Mouse (Mus musculus): ENCODE measurements around the gene Smyd3. TPM values are rescaled to one million over a fixed set of nuclear protein-coding genes. Genes with fewer than 3 reads are reported as not detected.

The Smyd3 gene
- polyA plus RNA-seq, 1 experiment from 2014 or later = 11.3 TPM

- H3K4me3 ChIP-seq (ENCODE audit: low read depth, low read length) = no peak overlapping the region
- no peaks in the 10 kb centered on the region for H3K9me3 ChIP-seq (ENCODE audit: control insufficient read depth)
- H3K4me1 ChIP-seq (replicated peaks; ENCODE audit: control insufficient read depth, insufficient read depth, low read length) = no peaks in the 10 kb centered on the region
- no peaks in the 10 kb centered on the region for H3K27me3 ChIP-seq (replicated peaks; ENCODE audit: control insufficient read depth, insufficient read depth, low read length)
- no peak for TF ChIP-seq CTCF (IDR thresholded peaks at IDR 0.05; ENCODE audit: low read depth)
- H3K27ac ChIP-seq (ENCODE audit: low read depth, low read length) = no peak overlapping the region
- no peaks in the 10 kb centered on the region for H3K36me3 ChIP-seq (ENCODE audit: control insufficient read depth, insufficient read depth)
- no peak overlapping the region for H3K4me2 ChIP-seq (replicated peaks; ENCODE audit: low read depth)
- H3K9ac ChIP-seq (ENCODE audit: low read depth, low read length) = no peak overlapping the region
- 90% methylated on average over 3 of the region's 3 CpGs for WGBS
- no peak for ATAC-seq
Measured at GRCm38 (mm10) chr1:179250388-179250787, 267.5 kb downstream of the Smyd3 start.

DNA sequence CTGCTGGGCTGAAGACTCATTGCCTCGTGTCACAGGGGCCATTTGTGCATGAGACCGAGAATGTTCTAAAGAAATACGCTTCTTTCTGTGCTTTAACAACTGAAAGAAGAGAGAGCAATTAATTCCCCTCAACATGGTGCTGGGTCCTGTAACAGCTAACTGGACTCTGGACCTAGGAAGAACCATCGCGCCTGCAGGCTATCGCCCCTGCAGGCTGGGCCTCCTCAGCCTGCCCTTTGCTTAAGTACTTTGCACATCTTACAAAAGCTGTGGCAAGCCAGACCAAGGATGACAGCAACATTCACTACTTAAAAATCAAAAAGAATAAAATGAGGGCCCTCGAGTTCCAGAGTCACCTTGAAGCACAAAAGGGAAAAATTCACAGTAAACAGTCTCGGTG lies 274.3 kb downstream of the Smyd3 start:
- H3K9ac ChIP-seq (ENCODE audit: low read depth, low read length) = no peak overlapping the region
- no peak overlapping the region for H3K4me3 ChIP-seq (ENCODE audit: low read depth, low read length)
- 71% methylated on average over 8 of the region's 8 CpGs for WGBS
- H3K36me3 ChIP-seq (ENCODE audit: control insufficient read depth, insufficient read depth) = no peaks in the 10 kb centered on the region
- H3K27ac ChIP-seq (ENCODE audit: low read depth, low read length) = no peak overlapping the region
- no peaks in the 10 kb centered on the region for H3K9me3 ChIP-seq (ENCODE audit: control insufficient read depth)
- H3K27me3 ChIP-seq (replicated peaks; ENCODE audit: control insufficient read depth, insufficient read depth, low read length) = no peaks in the 10 kb centered on the region
- no peak overlapping the region for H3K4me2 ChIP-seq (replicated peaks; ENCODE audit: low read depth)
- H3K4me1 ChIP-seq (replicated peaks; ENCODE audit: control insufficient read depth, insufficient read depth, low read length) = no peaks in the 10 kb centered on the region; the same call in 1 of the 2 replicates
- ATAC-seq = peak; percentile 78
- TF ChIP-seq CTCF (IDR thresholded peaks at IDR 0.05; ENCODE audit: low read depth) = no peak

GRCm38 (mm10) chr1:179240663-179241279 lies 277.1 kb downstream of the Smyd3 start:
- no peak for TF ChIP-seq CTCF (IDR thresholded peaks at IDR 0.05; ENCODE audit: low read depth)
- 81% methylated on average over 6 of the region's 6 CpGs for WGBS
- no peaks in the 10 kb centered on the region for H3K9me3 ChIP-seq (ENCODE audit: control insufficient read depth)

DNA sequence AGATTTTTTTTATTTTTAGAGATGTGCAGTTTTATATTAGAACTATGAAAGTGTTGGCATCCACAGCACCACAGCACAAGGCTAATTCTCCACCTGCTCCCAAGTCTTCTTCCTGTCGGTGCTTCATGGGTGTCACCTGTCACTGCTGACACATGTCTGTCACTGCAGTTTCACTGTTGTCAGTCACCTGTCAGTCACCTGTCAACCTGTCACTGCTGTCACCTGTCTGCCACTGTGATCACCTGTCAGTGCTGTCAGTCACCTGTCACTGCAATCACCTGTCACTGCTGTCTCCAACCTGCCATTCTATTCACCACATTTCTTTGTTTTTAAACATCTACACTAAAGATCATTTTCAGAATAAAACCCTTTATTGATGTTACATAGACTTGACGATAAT lies 279.2 kb downstream of the Smyd3 start:
- H3K27me3 ChIP-seq (replicated peaks; ENCODE audit: control insufficient read depth, insufficient read depth, low read length) = no peaks in the 10 kb centered on the region
- TF ChIP-seq CTCF (IDR thresholded peaks at IDR 0.05; ENCODE audit: low read depth) = no peak
- no peaks in the 10 kb centered on the region; the same call in 1 of the 2 replicates for H3K4me1 ChIP-seq (replicated peaks; ENCODE audit: control insufficient read depth, insufficient read depth, low read length)
- no peak overlapping the region for H3K4me3 ChIP-seq (ENCODE audit: low read depth, low read length)
- H3K4me2 ChIP-seq (replicated peaks; ENCODE audit: low read depth) = no peak overlapping the region
- no peak overlapping the region for H3K9ac ChIP-seq (ENCODE audit: low read depth, low read length)
- H3K27ac ChIP-seq (ENCODE audit: low read depth, low read length) = no peak overlapping the region
- ATAC-seq = no peak
- 76% methylated on average over 2 of the region's 2 CpGs for WGBS
- H3K36me3 ChIP-seq (ENCODE audit: control insufficient read depth, insufficient read depth) = no peaks in the 10 kb centered on the region
- no peaks in the 10 kb centered on the region for H3K9me3 ChIP-seq (ENCODE audit: control insufficient read depth)

More at GRCm38 (mm10) chr1:179240663-179241279, 277.1 kb downstream of the Smyd3 start:
- Histone ChIP-seq H3K27me3 (replicated peaks; ENCODE audit: control insufficient read depth, insufficient read depth, low read length) (no peaks in the 10 kb centered on the region), H3K36me3 (ENCODE audit: control insufficient read depth, insufficient read depth) (no peaks in the 10 kb centered on the region), H3K4me2 (replicated peaks; ENCODE audit: low read depth) (no peak overlapping the region), H3K27ac (ENCODE audit: low read depth, low read length) (no peak overlapping the region), H3K4me1 (replicated peaks; ENCODE audit: control insufficient read depth, insufficient read depth, low read length) (no peaks in the 10 kb centered on the region; the same call in 1 of the 2 replicates), H3K9ac (ENCODE audit: low read depth, low read length) (no peak overlapping the region), H3K4me3 (ENCODE audit: low read depth, low read length) (no peak overlapping the region)
- ATAC-seq = no peak

GRCm38 (mm10) chr1:179237989-179238388 lies 279.9 kb downstream of the Smyd3 start:
- Histone ChIP-seq H3K27me3 (replicated peaks; ENCODE audit: control insufficient read depth, insufficient read depth, low read length) (no peaks in the 10 kb centered on the region), H3K36me3 (ENCODE audit: control insufficient read depth, insufficient read depth) (no peaks in the 10 kb centered on the region), H3K9me3 (ENCODE audit: control insufficient read depth) (no peaks in the 10 kb centered on the region), H3K4me3 (ENCODE audit: low read depth, low read length) (no peak overlapping the region), H3K4me2 (replicated peaks; ENCODE audit: low read depth) (no peak overlapping the region), H3K9ac (ENCODE audit: low read depth, low read length) (no peak overlapping the region), H3K27ac (ENCODE audit: low read depth, low read length) (no peak overlapping the region), H3K4me1 (replicated peaks; ENCODE audit: control insufficient read depth, insufficient read depth, low read length) (no peaks in the 10 kb centered on the region; the same call in 1 of the 2 replicates)
- peak; percentile 61 for TF ChIP-seq CTCF (IDR thresholded peaks at IDR 0.05; ENCODE audit: low read depth)
- no peak for ATAC-seq
- 68% methylated on average over 7 of the region's 7 CpGs for WGBS

GRCm38 (mm10) chr1:179236217-179236840 lies 281.5 kb downstream of the Smyd3 start:
- no peaks in the 10 kb centered on the region for H3K9me3 ChIP-seq (ENCODE audit: control insufficient read depth)
- H3K27ac ChIP-seq (ENCODE audit: low read depth, low read length) = no peak overlapping the region
- no peaks in the 10 kb centered on the region for H3K36me3 ChIP-seq (ENCODE audit: control insufficient read depth, insufficient read depth)
- 48% methylated on average over 8 of the region's 8 CpGs for WGBS
- peak; percentile 50; the same call in 1 of the 2 replicates for ATAC-seq
- no peak overlapping the region for H3K9ac ChIP-seq (ENCODE audit: low read depth, low read length)
- H3K4me2 ChIP-seq (replicated peaks; ENCODE audit: low read depth) = no peak overlapping the region
- no peaks in the 10 kb centered on the region; the same call in 1 of the 2 replicates for H3K4me1 ChIP-seq (replicated peaks; ENCODE audit: control insufficient read depth, insufficient read depth, low read length)
- no peak for TF ChIP-seq CTCF (IDR thresholded peaks at IDR 0.05; ENCODE audit: low read depth)
- no peaks in the 10 kb centered on the region for H3K27me3 ChIP-seq (replicated peaks; ENCODE audit: control insufficient read depth, insufficient read depth, low read length)
- no peak overlapping the region for H3K4me3 ChIP-seq (ENCODE audit: low read depth, low read length)

Data from intestine, postnatal 0 days (tissue).